Mouse (Mus musculus): ENCODE results near the gene Cacnb4. TPM values are rescaled to one million over a fixed set of nuclear protein-coding genes. Genes with fewer than 3 reads are reported as not detected.

Gene Cacnb4
- polyA plus RNA-seq, 1 experiment from 2014 or later = 1.5 TPM

- Histone ChIP-seq H3K4me1 (ENCODE audit: insufficient read depth, low read depth, low read length) (0 out of 2 replicates have a peak, but pooled peaks cover 2% of the 10 kb centered on the region), H3K27me3 (replicated peaks; ENCODE audit: insufficient read depth, low read length) (no peaks in the 10 kb centered on the region), H3K27ac (ENCODE audit: low read length) (no peak overlapping the region), H3K9ac (replicated peaks; ENCODE audit: low read depth) (no peak overlapping the region), H3K4me2 (replicated peaks; ENCODE audit: low read depth, low read length) (no peak overlapping the region), H3K9me3 (ENCODE audit: low read length) (no peaks in the 10 kb centered on the region), H3K36me3 (ENCODE audit: insufficient read depth, low read length) (no peaks in the 10 kb centered on the region), H3K4me3 (ENCODE audit: low read depth, low read length) (no peak overlapping the region)
- WGBS = 78% methylated on average over 12 of the region's 12 CpGs
- DNase-seq (ENCODE audit: low spot score) = no peak
- TF ChIP-seq EP300 (IDR thresholded peaks at IDR 0.05) (no peak), CTCF (IDR thresholded peaks at IDR 0.05) (no peak)
- ATAC-seq = no peak
These were observed 177.5 kb downstream of the Cacnb4 start for GRCm38 (mm10) chr2:52499101-52499537.

DNA sequence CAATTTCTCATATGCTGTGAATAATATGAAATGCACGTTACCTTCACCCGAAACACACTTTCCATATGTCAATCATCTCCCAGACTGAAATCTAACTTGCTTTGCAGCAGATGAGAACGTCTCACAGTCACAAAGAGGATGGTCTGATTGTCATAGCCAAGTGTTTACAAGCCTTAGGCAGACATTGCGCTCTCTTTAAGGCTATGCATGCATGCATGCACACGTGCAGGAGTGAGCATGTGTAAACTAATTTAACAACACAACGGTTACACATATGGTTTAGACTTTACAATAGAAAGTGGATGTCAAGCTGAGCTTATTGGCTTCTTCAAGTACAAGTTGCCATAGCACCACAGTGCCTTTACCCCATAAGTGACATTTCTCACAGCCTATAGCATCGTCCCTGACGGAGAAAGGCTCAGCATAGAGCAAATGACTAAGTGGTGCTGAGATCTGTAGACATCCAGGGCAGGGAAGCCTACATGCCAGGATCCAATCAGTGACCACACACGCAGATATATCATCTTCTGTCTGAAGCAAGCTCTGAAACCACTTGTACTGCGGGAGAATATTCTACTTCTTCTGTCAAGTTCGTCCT is 181.4 kb downstream of the Cacnb4 start:
- H3K27ac ChIP-seq (ENCODE audit: low read length) = no peak overlapping the region
- ATAC-seq (no peak), DNase-seq (ENCODE audit: low spot score) (no peak)
- H3K4me1 ChIP-seq (ENCODE audit: insufficient read depth, low read depth, low read length) = no peaks in the 10 kb centered on the region
- H3K9ac ChIP-seq (replicated peaks; ENCODE audit: low read depth) = no peak overlapping the region
- H3K36me3 ChIP-seq (ENCODE audit: insufficient read depth, low read length) = no peaks in the 10 kb centered on the region
- no peak for TF ChIP-seq EP300 (IDR thresholded peaks at IDR 0.05)
- no peak for TF ChIP-seq CTCF (IDR thresholded peaks at IDR 0.05)
- H3K27me3 ChIP-seq (replicated peaks; ENCODE audit: insufficient read depth, low read length) = no peaks in the 10 kb centered on the region
- 85% methylated on average over 11 of the region's 11 CpGs for WGBS
- no peak overlapping the region for H3K4me3 ChIP-seq (ENCODE audit: low read depth, low read length)
- H3K4me2 ChIP-seq (replicated peaks; ENCODE audit: low read depth, low read length) = no peak overlapping the region
- H3K9me3 ChIP-seq (ENCODE audit: low read length) = no peaks in the 10 kb centered on the region

DNA sequence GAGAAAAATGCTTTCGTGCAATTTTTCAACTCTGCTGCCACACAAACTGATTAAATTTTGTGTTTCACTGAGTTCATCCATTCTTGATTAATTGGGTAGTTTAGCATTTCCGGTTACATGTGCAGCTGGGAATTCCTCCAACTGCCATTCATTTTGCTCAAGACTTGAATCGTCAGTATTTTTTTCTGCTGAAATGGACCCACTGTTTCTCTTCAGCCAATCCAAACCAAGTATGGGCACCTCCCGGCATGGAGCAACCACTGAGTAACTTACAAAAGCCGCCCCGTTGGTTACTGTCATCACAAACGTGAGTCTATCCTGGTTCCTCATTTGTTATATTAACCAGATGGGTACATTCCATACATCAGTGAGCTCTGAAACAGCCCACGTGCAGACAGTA is 182.4 kb downstream of the Cacnb4 start:
- no peak overlapping the region for H3K9ac ChIP-seq (replicated peaks; ENCODE audit: low read depth)
- no peaks in the 10 kb centered on the region for H3K4me1 ChIP-seq (ENCODE audit: insufficient read depth, low read depth, low read length)
- no peak overlapping the region for H3K27ac ChIP-seq (ENCODE audit: low read length)
- no peak overlapping the region for H3K4me3 ChIP-seq (ENCODE audit: low read depth, low read length)
- ATAC-seq (no peak), DNase-seq (ENCODE audit: low spot score) (no peak)
- no peaks in the 10 kb centered on the region for H3K27me3 ChIP-seq (replicated peaks; ENCODE audit: insufficient read depth, low read length)
- no peak overlapping the region for H3K4me2 ChIP-seq (replicated peaks; ENCODE audit: low read depth, low read length)
- no peaks in the 10 kb centered on the region for H3K9me3 ChIP-seq (ENCODE audit: low read length)
- 49% methylated on average over 8 of the region's 8 CpGs for WGBS
- no peaks in the 10 kb centered on the region for H3K36me3 ChIP-seq (ENCODE audit: insufficient read depth, low read length)
- TF ChIP-seq EP300 (IDR thresholded peaks at IDR 0.05) (no peak), CTCF (IDR thresholded peaks at IDR 0.05) (no peak)

- TF ChIP-seq CTCF (IDR thresholded peaks at IDR 0.05) = no peak
- no peak for TF ChIP-seq EP300 (IDR thresholded peaks at IDR 0.05)
- no peaks in the 10 kb centered on the region for H3K27me3 ChIP-seq (replicated peaks; ENCODE audit: insufficient read depth, low read length)
- 61% methylated on average over 13 of the region's 13 CpGs for WGBS
- ATAC-seq = no peak
- no peaks in the 10 kb centered on the region for H3K9me3 ChIP-seq (ENCODE audit: low read length)
- H3K4me3 ChIP-seq (ENCODE audit: low read depth, low read length) = no peak overlapping the region
- no peaks in the 10 kb centered on the region for H3K4me1 ChIP-seq (ENCODE audit: insufficient read depth, low read depth, low read length)
- H3K27ac ChIP-seq (ENCODE audit: low read length) = no peak overlapping the region
- no peaks in the 10 kb centered on the region for H3K36me3 ChIP-seq (ENCODE audit: insufficient read depth, low read length)
- H3K9ac ChIP-seq (replicated peaks; ENCODE audit: low read depth) = no peak overlapping the region
- peak; percentile 53 for DNase-seq (ENCODE audit: low spot score)
- H3K4me2 ChIP-seq (replicated peaks; ENCODE audit: low read depth, low read length) = no peak overlapping the region
These were observed 183.8 kb downstream of the Cacnb4 start for GRCm38 (mm10) chr2:52492867-52493266.

- Histone ChIP-seq H3K9ac (replicated peaks; ENCODE audit: low read depth) (no peak overlapping the region), H3K27me3 (replicated peaks; ENCODE audit: insufficient read depth, low read length) (no peaks in the 10 kb centered on the region), H3K27ac (ENCODE audit: low read length) (no peak overlapping the region), H3K4me2 (replicated peaks; ENCODE audit: low read depth, low read length) (no peak overlapping the region), H3K4me1 (ENCODE audit: insufficient read depth, low read depth, low read length) (no peaks in the 10 kb centered on the region), H3K36me3 (ENCODE audit: insufficient read depth, low read length) (no peaks in the 10 kb centered on the region), H3K9me3 (ENCODE audit: low read length) (no peaks in the 10 kb centered on the region), H3K4me3 (ENCODE audit: low read depth, low read length) (no peak overlapping the region)
- 79% methylated on average over 1 of the region's 1 CpGs for WGBS
- no peak for ATAC-seq
- no peak for DNase-seq (ENCODE audit: low spot score)
- TF ChIP-seq CTCF (IDR thresholded peaks at IDR 0.05) (no peak), EP300 (IDR thresholded peaks at IDR 0.05) (no peak)
These were observed 186.8 kb downstream of the Cacnb4 start for GRCm38 (mm10) chr2:52489840-52490239.

- WGBS = 38% methylated on average over 5 of the region's 5 CpGs
- TF ChIP-seq EP300 (IDR thresholded peaks at IDR 0.05) (0 out of 2 replicates have a peak, but pooled peaks have one; percentile 10), CTCF (IDR thresholded peaks at IDR 0.05) (no peak)
- DNase-seq (ENCODE audit: low spot score) = no peak
These were observed 193.1 kb downstream of the Cacnb4 start for GRCm38 (mm10) chr2:52483496-52483895.

More at GRCm38 (mm10) chr2:52483496-52483895, 193.1 kb downstream of the Cacnb4 start:
- H3K4me2 ChIP-seq (replicated peaks; ENCODE audit: low read depth, low read length) = no peak overlapping the region
- no peaks in the 10 kb centered on the region for H3K36me3 ChIP-seq (ENCODE audit: insufficient read depth, low read length)
- H3K9me3 ChIP-seq (ENCODE audit: low read length) = no peaks in the 10 kb centered on the region
- H3K9ac ChIP-seq (replicated peaks; ENCODE audit: low read depth) = no peak overlapping the region
- no peak overlapping the region for H3K27ac ChIP-seq (ENCODE audit: low read length)
- H3K4me1 ChIP-seq (ENCODE audit: insufficient read depth, low read depth, low read length) = no peaks in the 10 kb centered on the region; the same call in 1 of the 2 replicates
- H3K4me3 ChIP-seq (ENCODE audit: low read depth, low read length) = no peak overlapping the region
- no peaks in the 10 kb centered on the region for H3K27me3 ChIP-seq (replicated peaks; ENCODE audit: insufficient read depth, low read length)
- no peak for ATAC-seq

All from lung, postnatal 0 days (tissue).